Mouse (Mus musculus) forebrain, postnatal 0 days (tissue): ENCODE measurements at regions not wholly inside any gene's neighbourhood (a gene's known extent, or its start where the extent isn't known, plus 50 kb on each side); places are given as distances from the start of the nearest gene placed in this dataset.

Experiments used
- ATAC-seq: fragments of 200-750 bp; cut with Nextera tagmentation; 2 replicates; pipeline ENCODE4 v1.8.0; 2017; ENCODE audit warnings: mild to moderate bottlenecking, moderate library complexity
- DNase-seq: peaks from one replicate; pipeline ENCODE4 v3.0.0-alpha.2; 2015
- H3K27ac ChIP-seq: fragments of 300-500 bp; sonication (generic); 2 replicates; pipeline ENCODE4 v1.5.1; 2014; ENCODE audit warnings: low read depth, mild to moderate bottlenecking, antibody characterized with exemption, low read length, moderate library complexity, mixed read lengths
- H3K27me3 ChIP-seq: fragments of 300-500 bp; sonication (generic); 2 replicates; pipeline ENCODE4 v1.6.1; 2014; ENCODE audit warnings: mild to moderate bottlenecking, low read length, mixed read lengths; ENCODE audit not compliant: insufficient read depth
- H3K36me3 ChIP-seq: fragments of 300-500 bp; sonication (generic); 2 replicates; pipeline ENCODE4 v1.6.1; 2014; ENCODE audit warnings: mild to moderate bottlenecking, moderate library complexity; ENCODE audit not compliant: insufficient read depth
- H3K4me1 ChIP-seq: fragments of 300-500 bp; sonication (generic); 2 replicates; pipeline ENCODE4 v1.6.1; 2014; ENCODE audit warnings: antibody characterized with exemption; ENCODE audit not compliant: insufficient read depth
- H3K4me2 ChIP-seq: fragments of 300-500 bp; sonication (generic); 2 replicates; pipeline ENCODE4 v1.6.1; 2014; ENCODE audit warnings: low read depth, mild to moderate bottlenecking, moderate library complexity
- H3K4me3 ChIP-seq: fragments of 300-500 bp; sonication (generic); 2 replicates; pipeline ENCODE4 v1.5.1; 2014; ENCODE audit warnings: low read depth, low read length, mixed read lengths
- H3K9ac ChIP-seq: fragments of 300-500 bp; sonication (generic); 2 replicates; pipeline ENCODE4 v1.6.1; 2014; ENCODE audit warnings: mild to moderate bottlenecking
- H3K9me3 ChIP-seq: fragments of 300-500 bp; sonication (generic); 2 replicates; pipeline ENCODE4 v1.6.1; 2016; ENCODE audit warnings: low read length
- CTCF ChIP-seq: sonication (generic); IDR thresholded peaks from 2 replicates; pipeline ENCODE4 v1.5.1; 2016; ENCODE audit warnings: antibody characterized with exemption, control low read depth, low read depth
- WGBS: fragments of 180-500 bp; shearing (Covaris S2); extraction: QIAGEN DNeasy Blood & Tissue Kit; methylation state at CpG from one replicate; pipeline ENCODE4 v1.1.7; 2014; 5-methylcytosine and 5-hydroxymethylcytosine counted together

DNA sequence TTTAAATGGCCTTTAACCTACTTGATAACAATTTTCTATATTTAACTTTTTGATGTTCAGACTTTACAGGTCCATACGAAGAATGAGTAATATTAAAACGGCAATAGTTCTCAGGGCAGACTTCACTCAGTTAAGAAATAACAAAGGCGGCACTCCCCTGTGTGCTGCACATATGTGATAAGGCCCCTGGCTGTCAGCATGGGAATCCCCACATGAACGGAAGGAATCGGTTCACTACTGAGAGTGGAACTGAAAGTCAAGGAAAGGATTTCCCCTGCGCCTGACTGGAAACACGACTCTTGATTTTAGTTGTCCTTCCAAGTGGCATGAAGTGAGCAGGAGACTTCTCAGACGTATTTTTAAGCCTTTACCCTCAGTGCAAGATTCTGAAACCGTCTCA lies 210.5 kb upstream of the Klf14 start:
- no peak for DNase-seq
- H3K27me3 ChIP-seq, result 0 out of 2 replicates have a peak, but pooled peaks cover 3% of the 10 kb centered on the region
- H3K9ac ChIP-seq, result no peak overlapping the region
- H3K36me3 ChIP-seq, result no peaks in the 10 kb centered on the region
- H3K4me3 ChIP-seq, result no peak overlapping the region
- no peaks in the 10 kb centered on the region for H3K9me3 ChIP-seq
- 0 out of 2 replicates have a peak overlapping the region, but pooled peaks have one; percentile 4 for H3K27ac ChIP-seq
- no peak for TF ChIP-seq CTCF
- H3K4me1 ChIP-seq, result 0 out of 2 replicates have a peak, but pooled peaks cover 11% of the 10 kb centered on the region
- 75% methylated on average over 9 of the region's 9 CpGs for WGBS
- no peak for ATAC-seq
- H3K4me2 ChIP-seq, result no peak overlapping the region

DNA sequence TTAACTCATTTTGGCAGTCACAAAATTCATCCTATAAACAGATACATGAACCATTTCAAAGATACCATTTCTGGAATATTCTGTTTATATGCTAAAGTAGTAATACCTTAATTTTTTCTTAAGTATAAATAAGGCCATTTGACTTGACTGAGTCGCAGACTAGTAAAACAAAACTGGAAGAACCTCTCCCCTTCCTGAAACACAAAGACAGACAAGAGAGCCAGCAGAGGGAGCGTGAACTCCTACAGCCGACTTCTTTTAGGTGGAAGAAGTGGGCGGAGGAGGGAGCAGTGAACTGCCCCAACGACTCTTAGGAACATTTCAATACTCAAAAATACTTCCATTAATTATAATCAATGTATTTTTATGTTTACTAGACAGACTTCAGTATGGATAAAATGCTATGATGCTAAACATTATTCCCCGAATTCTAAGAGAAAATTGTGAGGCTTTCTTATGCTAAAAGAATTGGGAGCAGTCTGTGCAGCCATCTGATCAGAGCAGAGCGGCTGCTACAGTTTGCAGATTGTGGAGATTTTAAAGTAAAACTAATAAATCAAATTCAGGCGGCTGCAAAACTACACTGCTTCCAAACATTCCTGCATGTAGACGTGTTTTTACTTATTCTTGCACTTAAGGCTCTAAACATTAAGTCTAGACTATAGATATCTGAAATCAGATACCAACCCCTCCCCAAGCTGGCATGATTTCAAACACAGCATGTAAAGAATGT lies 211.2 kb upstream of the Klf14 start:
- H3K27me3 ChIP-seq, result no peaks in the 10 kb centered on the region
- 0 out of 2 replicates have a peak, but pooled peaks cover 11% of the 10 kb centered on the region for H3K4me1 ChIP-seq
- ATAC-seq (no peak), DNase-seq (peak; percentile 71)
- no peak overlapping the region for H3K4me3 ChIP-seq
- no peaks in the 10 kb centered on the region for H3K36me3 ChIP-seq
- no peak for TF ChIP-seq CTCF
- H3K9ac ChIP-seq, result no peak overlapping the region
- H3K4me2 ChIP-seq, result no peak overlapping the region
- H3K9me3 ChIP-seq, result no peaks in the 10 kb centered on the region
- H3K27ac ChIP-seq, result no peak overlapping the region
- 48% methylated on average over 9 of the region's 9 CpGs for WGBS

DNA sequence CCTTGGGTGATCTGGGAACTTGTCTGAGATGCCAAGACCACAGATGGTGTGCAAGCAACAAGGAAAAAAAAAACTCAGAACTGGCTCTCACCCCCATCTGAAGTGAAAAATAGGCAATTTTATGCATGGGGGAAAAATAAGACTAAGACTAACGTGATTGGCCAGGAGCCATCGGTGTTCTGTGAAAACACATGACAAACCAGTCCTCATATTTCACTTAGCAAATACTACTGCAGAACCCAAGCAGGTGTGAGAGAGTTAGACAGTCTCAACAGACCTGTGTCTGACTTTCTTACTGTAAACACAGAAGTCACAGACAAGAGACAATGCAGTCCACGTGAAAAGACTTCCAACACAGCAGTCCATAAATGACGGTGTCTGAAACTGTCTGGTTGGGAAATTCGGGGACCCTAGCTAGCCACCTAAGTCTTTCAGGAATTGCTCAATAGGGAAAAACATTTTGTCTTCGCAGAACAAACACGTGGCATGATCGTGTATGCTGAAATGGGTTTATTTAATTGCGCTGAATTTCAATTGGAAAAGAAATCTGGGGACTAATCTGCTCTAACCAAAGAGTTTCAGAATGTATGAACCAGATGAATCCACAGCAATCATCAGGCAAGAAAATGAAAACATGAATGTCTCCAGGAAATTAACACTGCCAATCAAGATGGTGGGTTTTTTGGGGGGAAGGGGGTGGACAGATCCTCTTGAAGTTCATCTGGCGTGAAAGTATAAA lies 213.1 kb upstream of the Klf14 start:
- 51% methylated on average over 10 of the region's 10 CpGs for WGBS
- no peaks in the 10 kb centered on the region for H3K9me3 ChIP-seq
- no peaks in the 10 kb centered on the region for H3K27me3 ChIP-seq
- TF ChIP-seq CTCF, result no peak
- H3K27ac ChIP-seq, result no peak overlapping the region
- H3K4me2 ChIP-seq, result no peak overlapping the region
- ATAC-seq, result peak; percentile 58
- H3K4me3 ChIP-seq, result no peak overlapping the region
- H3K4me1 ChIP-seq, result 0 out of 2 replicates have a peak, but pooled peaks cover 11% of the 10 kb centered on the region
- no peaks in the 10 kb centered on the region for H3K36me3 ChIP-seq
- H3K9ac ChIP-seq, result no peak overlapping the region
- DNase-seq, result peak; percentile 83

DNA sequence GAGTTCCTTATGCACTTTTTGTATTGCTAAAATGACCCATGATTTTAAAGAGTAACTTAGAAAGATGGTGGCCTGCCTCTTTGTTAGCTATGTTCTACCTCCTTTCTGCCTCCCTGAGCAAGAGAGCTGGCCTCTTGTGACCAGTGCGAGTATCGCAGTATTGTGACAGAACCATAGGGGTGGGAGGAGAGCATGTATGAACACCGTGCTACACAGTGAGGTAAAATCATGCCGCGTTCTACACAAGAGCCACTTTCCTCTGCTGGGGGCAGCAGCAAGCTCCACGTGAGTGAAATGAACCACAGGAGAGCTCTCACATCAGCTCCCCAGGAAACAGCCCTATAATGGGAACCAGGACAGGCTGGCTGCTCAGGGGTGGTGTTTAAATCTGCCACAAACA lies 216.9 kb upstream of the Klf14 start:
- Histone ChIP-seq H3K4me2 (no peak overlapping the region), H3K9me3 (no peaks in the 10 kb centered on the region), H3K9ac (no peak overlapping the region), H3K4me3 (no peak overlapping the region), H3K27ac (no peak overlapping the region), H3K36me3 (no peaks in the 10 kb centered on the region), H3K4me1 (0 out of 2 replicates have a peak, but pooled peaks cover 6% of the 10 kb centered on the region), H3K27me3 (0 out of 2 replicates have a peak, but pooled peaks cover 2% of the 10 kb centered on the region)
- 0 out of 2 replicates have a peak, but pooled peaks have one; percentile 25 for ATAC-seq
- DNase-seq, result no peak
- WGBS, result 75% methylated on average over 6 of the region's 6 CpGs
- TF ChIP-seq CTCF, result no peak; the same call in 1 of the 2 replicates

DNA sequence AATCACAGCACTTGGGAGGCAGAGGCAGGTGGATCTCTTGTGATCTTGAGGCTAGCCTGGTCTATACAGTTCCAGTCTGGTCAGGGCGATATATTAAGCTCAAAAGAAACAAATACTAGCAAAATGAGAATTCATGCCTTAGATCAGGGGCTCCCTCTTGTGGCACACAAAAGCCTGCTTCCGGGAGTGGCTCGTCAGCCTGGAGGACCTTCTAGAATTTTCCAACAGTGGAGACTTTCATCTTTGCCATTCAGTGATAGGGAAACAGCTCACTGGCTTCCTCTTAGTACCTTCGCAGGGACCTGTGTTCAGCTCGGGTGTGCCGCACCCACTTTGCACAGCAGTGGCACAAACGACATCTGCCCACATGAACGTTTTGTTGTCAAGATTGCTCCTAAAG lies 217.5 kb upstream of the Klf14 start:
- 0 out of 2 replicates have a peak, but pooled peaks cover 2% of the 10 kb centered on the region for H3K27me3 ChIP-seq
- ATAC-seq, result no peak
- H3K27ac ChIP-seq, result no peak overlapping the region
- TF ChIP-seq CTCF, result peak; percentile 88
- no peaks in the 10 kb centered on the region for H3K36me3 ChIP-seq
- whole genome bisulfite sequencing, result 66% methylated on average over 8 of the region's 8 CpGs
- H3K4me2 ChIP-seq, result no peak overlapping the region
- peak; percentile 76 for DNase-seq
- no peak overlapping the region for H3K9ac ChIP-seq
- H3K4me1 ChIP-seq, result 0 out of 2 replicates have a peak, but pooled peaks cover 6% of the 10 kb centered on the region
- H3K4me3 ChIP-seq, result no peak overlapping the region
- no peaks in the 10 kb centered on the region for H3K9me3 ChIP-seq

DNA sequence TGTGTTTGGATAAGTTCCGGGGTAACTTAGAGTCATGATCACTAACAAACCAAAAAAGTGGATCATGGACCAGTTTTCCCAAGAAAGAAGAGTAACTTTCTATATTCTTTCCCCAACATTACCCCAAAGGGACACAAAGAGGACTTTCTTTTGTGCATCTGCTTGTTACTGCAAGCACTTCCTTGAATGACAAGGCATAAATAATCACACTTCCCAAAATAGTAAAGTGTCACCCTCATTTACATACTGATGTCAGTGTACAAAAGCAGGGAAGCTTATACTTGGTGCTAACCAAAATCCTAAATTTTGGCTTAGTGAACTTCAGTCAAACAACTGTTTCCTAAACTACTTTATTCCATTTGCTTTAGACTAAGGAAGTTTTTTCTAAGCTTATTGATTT lies 218.0 kb upstream of the Klf14 start:
- Histone ChIP-seq H3K9ac (no peak overlapping the region), H3K4me2 (no peak overlapping the region), H3K27ac (no peak overlapping the region), H3K4me3 (no peak overlapping the region), H3K9me3 (no peaks in the 10 kb centered on the region), H3K36me3 (no peaks in the 10 kb centered on the region), H3K4me1 (0 out of 2 replicates have a peak, but pooled peaks cover 6% of the 10 kb centered on the region), H3K27me3 (0 out of 2 replicates have a peak, but pooled peaks cover 2% of the 10 kb centered on the region)
- WGBS, result 88% methylated on average over 1 of the region's 1 CpGs
- DNase-seq, result no peak
- no peak for ATAC-seq
- no peak for TF ChIP-seq CTCF
